19 mouse cellular contexts compared by ENCODE assay signal in the genomic region with DNA sequence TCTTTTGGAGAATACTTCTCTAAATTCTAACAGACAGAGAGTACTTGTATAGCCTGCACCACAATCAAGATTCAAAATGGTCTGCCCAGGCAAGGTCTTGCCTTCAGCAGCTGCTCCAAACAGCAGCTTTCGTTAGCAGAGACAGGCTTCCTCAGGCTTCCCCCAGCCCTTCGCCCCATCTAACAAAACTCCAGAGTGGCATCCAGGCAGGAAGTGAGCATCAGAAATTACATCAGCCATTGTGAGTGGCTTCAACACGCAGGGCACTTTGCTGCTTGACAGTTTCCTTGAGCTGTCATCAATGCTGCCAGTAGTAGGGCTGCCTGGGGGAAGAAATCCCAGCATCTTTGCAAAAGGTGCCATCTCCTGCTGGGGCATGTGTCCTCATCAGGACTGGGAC.
"Had no signal": no experiment of that assay in that cellular context is flagged by ENCODE, and none has a peak within 500 bp of the region (broad histone marks: within the 10 kb centered on the region; RNA-seq: fewer than 3 reads in every experiment).

No protein-coding gene starts in this region.

- H3K9me3 ChIP-seq: heart, embryonic 13.5 days; heart, embryonic 15.5 days; hindbrain, embryonic 13.5 days; hindbrain, embryonic 15.5 days; kidney, embryonic 15.5 days; limb, embryonic 10.5 days; limb, embryonic 12.5 days; liver, embryonic 13.5 days; liver, embryonic 15.5 days had no signal

- H3K4me3 ChIP-seq: gastrocnemius, adult 2 months; heart, embryonic 13.5 days; heart, embryonic 15.5 days; hindbrain, embryonic 13.5 days; hindbrain, embryonic 15.5 days; kidney, embryonic 15.5 days; left cerebral cortex, adult 2 months; limb, embryonic 10.5 days; limb, embryonic 12.5 days; liver, embryonic 13.5 days; liver, embryonic 15.5 days had no signal

- ATAC-seq: hindbrain, postnatal 0 days; intestine, embryonic 16.5 days had no signal

- H3K4me2 ChIP-seq: heart, embryonic 13.5 days; heart, embryonic 15.5 days; hindbrain, embryonic 13.5 days; hindbrain, embryonic 15.5 days; kidney, embryonic 15.5 days; limb, embryonic 12.5 days; liver, embryonic 11.5 days; liver, embryonic 13.5 days; liver, embryonic 15.5 days had no signal

- H3K4me1 ChIP-seq: heart, embryonic 13.5 days; heart, embryonic 15.5 days; liver, embryonic 13.5 days; liver, embryonic 15.5 days had no signal

- H3K36me3 ChIP-seq: heart, embryonic 13.5 days; heart, embryonic 15.5 days; hindbrain, embryonic 13.5 days; hindbrain, embryonic 15.5 days; kidney, embryonic 15.5 days; limb, embryonic 10.5 days; limb, embryonic 12.5 days; liver, embryonic 13.5 days; liver, embryonic 15.5 days had no signal

- H3K27ac ChIP-seq: gastrocnemius, adult 2 months; heart, embryonic 13.5 days; heart, embryonic 15.5 days; hindbrain, embryonic 13.5 days; hindbrain, embryonic 15.5 days; hindbrain, postnatal 0 days; kidney, embryonic 15.5 days; kidney, postnatal 0 days; left cerebral cortex, adult 2 months; limb, embryonic 10.5 days; limb, embryonic 12.5 days; liver, embryonic 13.5 days; liver, embryonic 15.5 days had no signal

- H3K27me3 ChIP-seq: heart, embryonic 13.5 days; heart, embryonic 15.5 days; hindbrain, embryonic 13.5 days; hindbrain, embryonic 15.5 days; kidney, embryonic 15.5 days; limb, embryonic 12.5 days; liver, embryonic 13.5 days; liver, embryonic 15.5 days had no signal

- DNase-seq: gastrocnemius, postnatal 25 days; kidney, adult 11 months; layer of hippocampus, adult 9-11 months; layer of hippocampus, postnatal 36 days; liver, embryonic 13.5 days had no signal

- H3K9ac ChIP-seq: heart, embryonic 13.5 days; heart, embryonic 15.5 days; hindbrain, embryonic 13.5 days; hindbrain, embryonic 15.5 days; kidney, embryonic 15.5 days; limb, embryonic 12.5 days; liver, embryonic 13.5 days; liver, embryonic 15.5 days had no signal
